Mouse (Mus musculus) liver, adult 2 months (tissue): ENCODE measurements at regions not wholly inside any gene's neighbourhood (a gene's known extent, or its start where the extent isn't known, plus 50 kb on each side); places are given as distances from the start of the nearest gene placed in this dataset.

ENCODE experiments used
- CTCF ChIP-seq: fragments of 200-500 bp; IDR thresholded peaks from 2 replicates; pipeline ENCODE4 v1.5.1; 2011; ENCODE audit warnings: low read depth, low read length, control low read depth
- POLR2A ChIP-seq: fragments of 200-500 bp; IDR thresholded peaks from 2 replicates; pipeline ENCODE4 v1.6.1; 2011; ENCODE audit warnings: low read length, control low read depth; ENCODE audit not compliant: insufficient read depth; ENCODE audit errors: extremely low read depth

GRCm38 (mm10) chr6:67140645-67141250, 97.2 kb upstream of the Serbp1 start:
- no peak for TF ChIP-seq CTCF
- no peak for TF ChIP-seq POLR2A
